Mouse (Mus musculus) E14TG2a.4 (cell line): ENCODE data around the gene Taf11.

Source experiments
- H3K27me3 ChIP-seq: 2 replicates; pipeline ENCODE4 v1.6.1; 2014; ENCODE audit warnings: low read length, control low read depth; ENCODE audit not compliant: insufficient read depth
- H3K36me3 ChIP-seq: 2 replicates; pipeline ENCODE4 v1.6.1; 2014; ENCODE audit warnings: low read length, control low read depth; ENCODE audit not compliant: insufficient read depth
- H3K4me1 ChIP-seq: replicated peaks from 2 replicates; pipeline ENCODE4 v1.6.1; 2014; ENCODE audit warnings: low read depth, low read length, control low read depth
- H3K4me3 ChIP-seq: replicated peaks from 2 replicates; pipeline ENCODE4 v1.5.1; 2014; ENCODE audit warnings: mild to moderate bottlenecking, low read length
- H3K9me3 ChIP-seq: 2 replicates; pipeline ENCODE4 v1.6.1; 2014; ENCODE audit warnings: low read length, control low read depth
- CTCF ChIP-seq: conservative IDR thresholded peaks from 2 replicates; pipeline ENCODE4 v1.5.1; 2014; ENCODE audit warnings: low read length
- NANOG ChIP-seq: IDR thresholded peaks from 2 replicates; pipeline ENCODE4 v1.6.1; 2014; ENCODE audit warnings: borderline replicate concordance, low read length, mixed read lengths
- POU5F1 ChIP-seq: IDR thresholded peaks from 2 replicates; pipeline ENCODE4 v1.6.1; 2014; ENCODE audit warnings: low read length, borderline replicate concordance

The Taf11 gene

GRCm38 (mm10) chr17:27874510-27874909 lies 35.1 kb downstream of the Taf11 start:
- Histone ChIP-seq H3K27me3 (no peaks in the 10 kb centered on the region), H3K4me1 (peaks cover 43% of the 10 kb centered on the region), H3K36me3 (peaks cover 26% of the 10 kb centered on the region), H3K9me3 (no peaks in the 10 kb centered on the region), H3K4me3 (no peak overlapping the region)
- TF ChIP-seq POU5F1 (no peak), NANOG (no peak), CTCF (no peak)

- Histone ChIP-seq H3K4me3 (no peak overlapping the region), H3K9me3 (no peaks in the 10 kb centered on the region), H3K36me3 (peaks cover 19% of the 10 kb centered on the region), H3K27me3 (no peaks in the 10 kb centered on the region), H3K4me1 (peaks cover 39% of the 10 kb centered on the region)
- no peak for TF ChIP-seq NANOG
- TF ChIP-seq CTCF: no peak
- TF ChIP-seq POU5F1: no peak
Observed at GRCm38 (mm10) chr17:27873583-27873982, 36.1 kb downstream of the Taf11 start.

GRCm38 (mm10) chr17:27871851-27872250 lies 37.8 kb downstream of the Taf11 start:
- H3K4me3 ChIP-seq: no peak overlapping the region
- TF ChIP-seq CTCF (no peak), POU5F1 (no peak), NANOG (no peak)
- no peaks in the 10 kb centered on the region for H3K27me3 ChIP-seq
- peaks cover 29% of the 10 kb centered on the region for H3K4me1 ChIP-seq
- H3K36me3 ChIP-seq: peaks cover 9% of the 10 kb centered on the region; the same call in 1 of the 2 replicates
- no peaks in the 10 kb centered on the region for H3K9me3 ChIP-seq

- TF ChIP-seq POU5F1 (no peak), CTCF (no peak), NANOG (no peak)
- H3K36me3 ChIP-seq: 0 out of 2 replicates have a peak, but pooled peaks cover 7% of the 10 kb centered on the region
- 0 out of 2 replicates have a peak, but pooled peaks cover 5% of the 10 kb centered on the region for H3K4me1 ChIP-seq
- no peak overlapping the region for H3K4me3 ChIP-seq
- H3K9me3 ChIP-seq: no peaks in the 10 kb centered on the region
- H3K27me3 ChIP-seq: no peaks in the 10 kb centered on the region
Observed at GRCm38 (mm10) chr17:27866737-27867136, 42.9 kb downstream of the Taf11 start.

GRCm38 (mm10) chr17:27865461-27865860 lies 44.2 kb downstream of the Taf11 start:
- TF ChIP-seq POU5F1: no peak
- no peak for TF ChIP-seq NANOG
- TF ChIP-seq CTCF: no peak; the same call in 1 of the 2 replicates
- Histone ChIP-seq H3K9me3 (no peaks in the 10 kb centered on the region), H3K27me3 (no peaks in the 10 kb centered on the region), H3K36me3 (0 out of 2 replicates have a peak, but pooled peaks cover 7% of the 10 kb centered on the region), H3K4me1 (0 out of 2 replicates have a peak, but pooled peaks cover 10% of the 10 kb centered on the region), H3K4me3 (no peak overlapping the region)

- Histone ChIP-seq H3K36me3 (peaks cover 6% of the 10 kb centered on the region), H3K9me3 (no peaks in the 10 kb centered on the region), H3K4me1 (peaks cover 50% of the 10 kb centered on the region), H3K27me3 (peaks cover 19% of the 10 kb centered on the region), H3K4me3 (no peak overlapping the region)
- TF ChIP-seq NANOG (no peak), POU5F1 (no peak), CTCF (no peak)
Observed at GRCm38 (mm10) chr17:27859131-27859530, 50.5 kb downstream of the Taf11 start.

GRCm38 (mm10) chr17:27857649-27858475 lies 51.8 kb downstream of the Taf11 start:
- peaks cover 19% of the 10 kb centered on the region for H3K27me3 ChIP-seq
- peaks cover 18% of the 10 kb centered on the region for H3K36me3 ChIP-seq
- peak overlapping the region; percentile 99 for H3K4me3 ChIP-seq
- no peak for TF ChIP-seq CTCF
- no peak for TF ChIP-seq POU5F1
- no peak for TF ChIP-seq NANOG
- no peaks in the 10 kb centered on the region for H3K9me3 ChIP-seq
- peaks cover 50% of the 10 kb centered on the region for H3K4me1 ChIP-seq

GRCm38 (mm10) chr17:27856798-27857648 lies 52.6 kb downstream of the Taf11 start:
- H3K36me3 ChIP-seq: peaks cover 26% of the 10 kb centered on the region
- H3K9me3 ChIP-seq: no peaks in the 10 kb centered on the region
- H3K4me1 ChIP-seq: peaks cover 50% of the 10 kb centered on the region
- TF ChIP-seq POU5F1 (no peak), CTCF (no peak), NANOG (no peak)
- peak overlapping the region; percentile 99 for H3K4me3 ChIP-seq
- peaks cover 19% of the 10 kb centered on the region for H3K27me3 ChIP-seq
